Mouse (Mus musculus) midbrain, postnatal 0 days (tissue): ENCODE results near the gene Hoxa5. TPM values are rescaled to one million over a fixed set of nuclear protein-coding genes. Genes with fewer than 3 reads are reported as not detected.
A peak's percentile ranks its signal among the peaks of the same experiment; 100 is the strongest.

Experiments used
- ATAC-seq: fragments of 200-750 bp; cut with Nextera tagmentation; 2 replicates; pipeline ENCODE4 v1.8.0; 2017; ENCODE audit warnings: moderate number of reproducible peaks, mild to moderate bottlenecking, moderate TSS enrichment, moderate library complexity; ENCODE audit not compliant: low FRiP score
- DNase-seq: peaks from one replicate; pipeline ENCODE4 v3.0.0-alpha.2; 2015; ENCODE audit warnings: low spot score
- H3K27ac ChIP-seq: fragments of 300-500 bp; sonication (generic); 2 replicates; pipeline ENCODE4 v1.5.1; 2014; ENCODE audit warnings: low read depth, mild to moderate bottlenecking, low read length, mixed read lengths
- H3K27me3 ChIP-seq: fragments of 300-500 bp; sonication (generic); 2 replicates; pipeline ENCODE4 v1.6.1; 2014; ENCODE audit warnings: low read length, control low read depth, mixed read lengths; ENCODE audit not compliant: insufficient read depth
- H3K36me3 ChIP-seq: fragments of 300-500 bp; sonication (generic); 2 replicates; pipeline ENCODE4 v1.6.1; 2014; ENCODE audit warnings: low read length, control low read depth, mixed read lengths; ENCODE audit not compliant: insufficient read depth
- H3K4me1 ChIP-seq: fragments of 300-500 bp; sonication (generic); 2 replicates; pipeline ENCODE4 v1.6.1; 2014; ENCODE audit warnings: mild to moderate bottlenecking, control low read depth, antibody characterized with exemption, low read length, mixed read lengths; ENCODE audit not compliant: insufficient read depth
- H3K4me2 ChIP-seq: fragments of 300-500 bp; sonication (generic); 2 replicates; pipeline ENCODE4 v1.6.1; 2014; ENCODE audit warnings: low read depth, mild to moderate bottlenecking, low read length, mixed read lengths; ENCODE audit not compliant: poor library complexity, severe bottlenecking
- H3K4me3 ChIP-seq: fragments of 300-500 bp; sonication (generic); 2 replicates; pipeline ENCODE4 v1.5.1; 2014; ENCODE audit warnings: low read depth, mild to moderate bottlenecking, low read length, moderate library complexity
- H3K9ac ChIP-seq: fragments of 300-500 bp; sonication (generic); replicated peaks from 2 replicates; pipeline ENCODE4 v1.6.1; 2014; ENCODE audit warnings: mild to moderate bottlenecking, low read length, moderate library complexity, mixed read lengths; ENCODE audit not compliant: poor library complexity, severe bottlenecking
- H3K9me3 ChIP-seq: fragments of 300-500 bp; sonication (generic); 2 replicates; pipeline ENCODE4 v1.6.1; 2016; ENCODE audit warnings: low read length, control low read depth
- CTCF ChIP-seq: IDR thresholded peaks from 2 replicates; pipeline ENCODE4 v1.5.1; 2016; ENCODE audit warnings: antibody characterized with exemption, mild to moderate bottlenecking
- WGBS: fragments of 180-500 bp; shearing (Covaris S2); extraction: QIAGEN DNeasy Blood & Tissue Kit; methylation state at CpG from one replicate; pipeline ENCODE4 v1.1.7; 2014; 5-methylcytosine and 5-hydroxymethylcytosine counted together
- polyA plus RNA-seq: library from polyadenylated mRNA; unstranded; fragments of >200 nt; fragmentation: Nextera tagmentation; extraction: Ambion mirVana; gene quantifications from 2 replicates; pipeline ENCODE4 v1.2.1, GENCODE M21; 2015
- total RNA-seq: library from RNA; depleted of rRNA; stranded (reverse); fragments of >200 nt; gene quantifications from 2 replicates; pipeline ENCODE4 v1.2.3, GENCODE M21; 2014

Gene Hoxa5
- total and polyA plus RNA-seq, 2 experiments from 2014 or later, result 10.4 TPM; not detected in 1

DNA sequence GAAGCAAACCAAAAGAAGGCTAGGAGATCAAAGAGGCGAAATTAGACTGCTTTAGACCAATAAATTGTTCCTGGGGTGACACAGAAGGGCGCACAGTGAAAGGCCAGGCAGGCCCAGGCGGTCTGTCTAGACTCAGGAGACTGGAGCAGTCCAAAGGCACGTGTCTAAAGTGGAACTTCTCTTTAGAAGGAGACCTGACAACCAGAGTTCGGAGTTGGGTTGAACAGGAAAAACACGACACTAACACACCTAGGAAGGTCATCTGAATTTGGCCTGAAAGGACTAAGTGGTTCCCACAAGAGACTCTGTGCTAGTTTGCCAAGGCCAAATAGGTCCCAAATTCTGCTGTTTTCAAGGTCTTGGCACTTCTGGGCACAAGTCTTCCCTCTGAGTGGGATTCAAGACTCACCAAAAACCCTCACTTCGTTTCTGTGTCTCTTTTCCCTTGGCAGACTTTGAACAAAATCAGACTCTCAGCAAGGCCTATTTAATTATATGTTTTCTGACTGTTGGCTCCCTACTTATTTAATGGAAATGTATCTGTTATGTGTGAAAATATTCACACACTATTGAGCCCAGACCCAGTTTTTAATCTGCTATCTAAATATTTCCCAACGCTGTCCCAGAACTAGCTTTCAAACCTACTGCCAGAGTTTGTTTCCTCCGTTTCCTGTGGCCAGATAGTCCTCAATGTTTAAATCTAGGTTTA lies 15.0 kb upstream of the Hoxa5 start:
- no peak overlapping the region for H3K27ac ChIP-seq
- H3K4me3 ChIP-seq, result no peak overlapping the region
- 21% methylated on average over 9 of the region's 9 CpGs for WGBS
- no peak overlapping the region for H3K9ac ChIP-seq
- peaks cover 93% of the 10 kb centered on the region for H3K27me3 ChIP-seq
- DNase-seq (no peak), ATAC-seq (no peak)
- H3K36me3 ChIP-seq, result no peaks in the 10 kb centered on the region
- no peak for TF ChIP-seq CTCF
- no peaks in the 10 kb centered on the region for H3K9me3 ChIP-seq
- no peak overlapping the region for H3K4me2 ChIP-seq
- no peaks in the 10 kb centered on the region for H3K4me1 ChIP-seq

DNA sequence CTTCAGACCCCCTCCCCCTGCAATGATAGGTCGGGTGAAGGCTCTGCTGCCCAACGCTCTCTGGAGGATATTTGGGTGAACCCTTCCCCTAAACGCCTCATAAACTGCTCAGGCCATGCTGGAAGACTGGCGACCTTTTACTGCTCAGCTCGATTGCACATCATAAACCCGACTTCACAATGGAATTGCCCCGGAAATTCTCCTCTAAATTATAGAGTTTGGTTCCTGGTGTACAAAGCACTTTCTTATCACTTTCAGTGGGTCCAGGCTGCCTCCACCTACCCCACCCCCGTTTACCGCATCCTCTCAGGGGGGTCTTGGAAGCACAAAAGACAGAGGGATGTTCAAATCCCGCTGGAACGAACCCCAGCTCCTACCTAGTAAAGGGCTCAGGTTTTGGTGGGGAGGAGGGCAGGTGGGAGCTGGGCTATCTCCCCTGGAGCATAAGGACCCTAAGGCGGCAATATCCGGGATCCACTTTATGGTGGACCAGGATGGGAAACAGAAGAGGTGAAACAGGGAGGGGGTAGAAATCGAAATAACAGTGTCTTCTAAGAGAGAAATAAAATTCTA lies 14.3 kb upstream of the Hoxa5 start:
- DNase-seq (no peak), ATAC-seq (no peak)
- H3K9ac ChIP-seq, result no peak overlapping the region
- WGBS, result 11% methylated on average over 14 of the region's 14 CpGs
- no peaks in the 10 kb centered on the region for H3K36me3 ChIP-seq
- no peak overlapping the region for H3K4me3 ChIP-seq
- no peak overlapping the region for H3K4me2 ChIP-seq
- H3K27me3 ChIP-seq, result peaks cover 94% of the 10 kb centered on the region
- H3K27ac ChIP-seq, result no peak overlapping the region
- H3K4me1 ChIP-seq, result no peaks in the 10 kb centered on the region
- no peak for TF ChIP-seq CTCF
- H3K9me3 ChIP-seq, result no peaks in the 10 kb centered on the region

DNA sequence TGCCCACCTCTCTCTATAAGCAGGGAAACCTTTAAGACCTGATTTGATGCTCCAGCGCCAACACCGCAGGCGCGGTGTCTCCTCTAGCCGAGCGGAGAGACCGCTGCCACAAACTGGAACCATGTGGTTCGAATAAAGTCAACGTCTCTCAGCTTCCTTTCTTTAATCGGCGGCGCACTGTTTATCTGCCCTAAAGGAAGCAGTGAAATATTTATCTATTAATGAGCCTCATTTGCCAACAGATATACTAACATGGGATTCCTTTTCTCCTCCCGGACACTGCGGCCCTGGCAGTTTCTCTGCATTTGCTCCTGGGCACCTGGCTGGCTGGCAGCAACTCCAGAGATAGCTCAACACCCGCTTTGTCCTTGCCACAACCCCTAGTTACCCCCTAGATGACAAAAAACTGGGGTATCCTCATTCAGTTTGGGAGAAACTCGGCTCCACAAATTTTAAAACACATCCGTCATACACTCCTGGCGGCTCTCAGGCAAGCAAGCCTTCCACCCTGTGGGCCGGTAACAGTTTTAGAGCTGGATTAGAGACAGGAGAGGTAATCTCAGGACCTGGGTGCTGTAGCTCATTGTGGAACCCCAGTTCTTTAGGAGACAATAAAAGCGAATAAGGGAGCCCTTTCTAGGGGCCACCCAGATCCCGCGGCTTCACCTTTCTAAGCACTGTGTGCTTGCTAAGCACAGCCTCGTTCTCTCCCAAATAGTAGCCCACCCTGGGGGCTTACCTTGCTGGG lies 13.7 kb upstream of the Hoxa5 start:
- no peaks in the 10 kb centered on the region for H3K4me1 ChIP-seq

DNA sequence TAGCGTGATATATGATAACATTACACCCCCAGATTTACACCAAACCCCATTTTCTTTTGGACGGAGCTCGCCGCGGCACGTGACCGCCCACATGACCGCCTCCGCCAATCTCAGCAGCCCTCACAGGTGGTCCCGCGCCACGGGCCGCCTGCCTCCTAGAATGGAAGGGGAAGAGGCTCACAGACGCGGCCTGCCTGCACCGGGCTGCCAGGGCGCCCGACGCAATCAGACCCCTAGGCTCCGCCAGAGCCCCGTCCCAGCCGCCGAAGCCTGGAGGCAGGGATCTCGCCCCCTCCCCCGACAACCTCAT lies 13.0 kb upstream of the Hoxa5 start:
- TF ChIP-seq CTCF, result no peak
- Histone ChIP-seq H3K9me3 (no peaks in the 10 kb centered on the region), H3K36me3 (no peaks in the 10 kb centered on the region), H3K4me1 (no peaks in the 10 kb centered on the region), H3K9ac (no peak overlapping the region), H3K4me3 (0 out of 2 replicates have a peak overlapping the region, but pooled peaks have one; percentile 2), H3K4me2 (no peak overlapping the region), H3K27me3 (peaks cover 98% of the 10 kb centered on the region), H3K27ac (no peak overlapping the region)
- ATAC-seq (no peak), DNase-seq (no peak)
- WGBS, result 1% methylated on average over 25 of the region's 25 CpGs

More for the DNA sequence above, 13.7 kb upstream of the Hoxa5 start:
- H3K9ac ChIP-seq, result no peak overlapping the region
- WGBS, result 5% methylated on average over 23 of the region's 23 CpGs
- peaks cover 97% of the 10 kb centered on the region for H3K27me3 ChIP-seq
- TF ChIP-seq CTCF, result no peak
- DNase-seq (no peak), ATAC-seq (no peak)
- no peak overlapping the region for H3K4me3 ChIP-seq
- no peaks in the 10 kb centered on the region for H3K9me3 ChIP-seq
- no peak overlapping the region for H3K4me2 ChIP-seq
- no peaks in the 10 kb centered on the region for H3K36me3 ChIP-seq
- no peak overlapping the region for H3K27ac ChIP-seq

DNA sequence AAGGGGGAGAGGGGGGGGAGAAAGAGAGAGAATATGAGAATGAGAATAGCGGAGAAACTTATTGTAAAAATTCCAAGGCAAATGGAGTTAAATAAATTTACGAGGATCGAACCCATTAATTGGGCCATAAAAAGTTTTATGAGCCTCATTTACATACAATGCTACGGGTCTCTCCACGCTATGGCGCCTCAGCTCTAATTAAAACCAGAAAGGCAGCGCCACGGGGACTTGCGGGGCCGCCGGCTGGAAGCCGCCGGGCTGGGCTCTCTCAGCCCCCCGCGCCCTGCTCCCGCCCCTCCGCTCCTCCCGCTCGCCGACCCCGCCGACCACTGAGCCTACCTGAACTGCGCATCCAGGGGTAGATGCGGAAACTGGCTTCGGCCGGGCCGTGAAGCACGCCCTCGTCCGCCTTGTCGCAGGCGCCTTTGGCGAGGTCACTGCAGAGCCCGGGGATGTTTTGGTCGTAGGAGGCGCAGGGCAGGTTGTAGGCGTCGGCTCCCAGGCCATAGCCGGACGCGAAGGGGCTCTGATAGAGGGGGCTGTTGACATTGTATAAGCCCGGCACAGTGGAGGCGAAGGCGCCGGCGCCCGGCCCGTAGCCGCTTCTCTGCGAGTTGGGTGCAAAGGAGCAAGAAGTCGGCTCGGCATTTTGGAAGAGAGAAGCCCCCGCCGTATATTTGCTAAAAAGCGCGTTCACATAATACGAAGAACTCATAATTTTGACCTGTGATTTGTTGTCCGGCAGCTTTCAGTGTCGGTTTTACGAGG lies 12.5 kb upstream of the Hoxa5 start:
- no peak for ATAC-seq
- no peaks in the 10 kb centered on the region for H3K9me3 ChIP-seq
- no peak overlapping the region for H3K9ac ChIP-seq
- 3% methylated on average over 59 of the region's 60 CpGs for WGBS
- H3K4me2 ChIP-seq, result no peak overlapping the region
- no peak overlapping the region for H3K27ac ChIP-seq
- H3K4me3 ChIP-seq, result 0 out of 2 replicates have a peak overlapping the region, but pooled peaks have one; percentile 2
- H3K36me3 ChIP-seq, result no peaks in the 10 kb centered on the region
- H3K27me3 ChIP-seq, result peaks cover 96% of the 10 kb centered on the region
- TF ChIP-seq CTCF, result no peak
- no peak for DNase-seq
- H3K4me1 ChIP-seq, result no peaks in the 10 kb centered on the region
